Mouse (Mus musculus) intestine, postnatal 0 days (tissue): Measurements from ENCODE around the gene Slc8a3. TPM values are rescaled to one million over a fixed set of nuclear protein-coding genes. Genes with fewer than 3 reads are reported as not detected.

Source experiments
- ATAC-seq: fragments of 200-750 bp; cut with Nextera tagmentation; 2 replicates; pipeline ENCODE4 v1.8.0; 2017; ENCODE audit warnings: mild to moderate bottlenecking, moderate TSS enrichment, moderate library complexity
- H3K27ac ChIP-seq: fragments of 300-500 bp; sonication (generic); 2 replicates; pipeline ENCODE4 v1.5.1; 2014; ENCODE audit warnings: mild to moderate bottlenecking, low read depth, low read length, moderate library complexity
- H3K27me3 ChIP-seq: fragments of 300-500 bp; sonication (generic); replicated peaks from 2 replicates; pipeline ENCODE4 v1.6.1; 2014; ENCODE audit warnings: low read length, mixed read lengths; ENCODE audit not compliant: control insufficient read depth, insufficient read depth
- H3K36me3 ChIP-seq: fragments of 300-500 bp; sonication (generic); 2 replicates; pipeline ENCODE4 v1.6.1; 2014; ENCODE audit warnings: mild to moderate bottlenecking, moderate library complexity; ENCODE audit not compliant: control insufficient read depth, insufficient read depth
- H3K4me1 ChIP-seq: fragments of 300-500 bp; sonication (generic); replicated peaks from 2 replicates; pipeline ENCODE4 v1.6.1; 2014; ENCODE audit warnings: antibody characterized with exemption, low read length, mixed read lengths; ENCODE audit not compliant: control insufficient read depth, insufficient read depth
- H3K4me2 ChIP-seq: fragments of 300-500 bp; sonication (generic); replicated peaks from 2 replicates; pipeline ENCODE4 v1.6.1; 2014; ENCODE audit warnings: low read depth, mild to moderate bottlenecking, moderate library complexity
- H3K4me3 ChIP-seq: fragments of 300-500 bp; sonication (generic); 2 replicates; pipeline ENCODE4 v1.5.1; 2014; ENCODE audit warnings: low read depth, low read length
- H3K9ac ChIP-seq: fragments of 300-500 bp; sonication (generic); 2 replicates; pipeline ENCODE4 v1.6.1; 2014; ENCODE audit warnings: mild to moderate bottlenecking, low read depth, low read length
- H3K9me3 ChIP-seq: fragments of 300-500 bp; sonication (generic); 2 replicates; pipeline ENCODE4 v1.6.1; 2016; ENCODE audit warnings: mixed run types; ENCODE audit not compliant: control insufficient read depth
- CTCF ChIP-seq: sonication (generic); IDR thresholded peaks from 2 replicates; pipeline ENCODE4 v1.5.1; 2016; ENCODE audit warnings: low read depth, mild to moderate bottlenecking, control low read depth, antibody characterized with exemption, moderate library complexity
- WGBS: fragments of 180-500 bp; shearing (Covaris S2); extraction: QIAGEN DNeasy Blood & Tissue Kit; methylation state at CpG from one replicate; pipeline ENCODE4 v1.1.7; 2014; 5-methylcytosine and 5-hydroxymethylcytosine counted together
- polyA plus RNA-seq: library from polyadenylated mRNA; unstranded; fragments of >200 nt; fragmentation: Nextera tagmentation; extraction: Ambion mirVana; gene quantifications from 2 replicates; pipeline ENCODE4 v1.2.1, GENCODE M21; 2015

Slc8a3 gene
- polyA plus RNA-seq, 1 experiment from 2014 or later: 0.30 TPM

DNA sequence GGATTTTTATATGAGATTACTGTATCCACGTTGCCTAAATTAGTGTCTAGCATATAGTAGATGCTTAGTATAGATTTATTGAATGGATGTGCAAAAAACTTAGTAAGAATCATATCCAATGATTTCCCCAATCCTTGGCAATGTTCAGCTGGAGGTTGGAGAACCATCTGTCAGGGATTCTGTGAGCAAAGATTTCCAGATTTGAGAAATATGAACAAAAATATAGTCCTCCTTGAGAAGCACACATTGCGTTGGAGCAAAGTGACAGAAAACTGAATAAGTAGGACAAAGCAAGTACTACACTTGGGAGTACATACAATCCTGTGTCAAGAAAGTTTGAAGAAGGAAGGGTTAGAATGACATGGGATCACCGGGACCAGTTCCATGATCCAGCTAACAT, 8.9 kb downstream of the Slc8a3 start:
- no peaks in the 10 kb centered on the region for H3K27me3 ChIP-seq
- no peak for TF ChIP-seq CTCF
- H3K4me1 ChIP-seq: no peaks in the 10 kb centered on the region
- no peaks in the 10 kb centered on the region for H3K36me3 ChIP-seq
- no peak overlapping the region for H3K27ac ChIP-seq
- no peak overlapping the region for H3K9ac ChIP-seq
- no peak overlapping the region for H3K4me3 ChIP-seq
- ATAC-seq: no peak
- H3K9me3 ChIP-seq: no peaks in the 10 kb centered on the region
- 91% methylated on average over 3 of the region's 3 CpGs for WGBS
- H3K4me2 ChIP-seq: no peak overlapping the region

DNA sequence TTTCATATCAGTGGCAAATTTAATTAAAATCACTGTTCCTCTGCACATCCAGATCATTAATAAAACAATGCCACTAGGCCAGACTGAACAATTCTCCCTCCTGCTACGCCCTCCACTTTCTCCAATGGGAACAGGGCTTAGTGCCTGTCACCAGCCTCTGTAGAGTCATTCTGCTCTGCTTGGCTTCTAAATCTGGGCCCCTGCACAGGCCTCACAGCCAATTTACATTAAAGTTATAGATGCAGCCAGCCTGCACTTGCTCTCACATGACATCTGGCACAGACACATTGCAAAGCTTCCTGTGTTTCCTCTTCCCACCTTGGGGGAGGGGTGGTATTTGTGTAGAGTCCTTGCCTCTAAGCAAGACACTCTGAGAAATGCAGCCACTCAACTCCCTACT, 12.0 kb downstream of the Slc8a3 start:
- Histone ChIP-seq H3K27ac (no peak overlapping the region), H3K36me3 (no peaks in the 10 kb centered on the region), H3K4me1 (no peaks in the 10 kb centered on the region), H3K9ac (no peak overlapping the region), H3K4me3 (no peak overlapping the region), H3K9me3 (no peaks in the 10 kb centered on the region), H3K4me2 (no peak overlapping the region), H3K27me3 (no peaks in the 10 kb centered on the region)
- 63% methylated on average over 1 of the region's 1 CpGs for WGBS
- no peak for ATAC-seq
- no peak for TF ChIP-seq CTCF

GRCm38 (mm10) chr12:81317811-81318210, 15.2 kb downstream of the Slc8a3 start:
- Histone ChIP-seq H3K4me1 (no peaks in the 10 kb centered on the region), H3K36me3 (no peaks in the 10 kb centered on the region), H3K27ac (no peak overlapping the region), H3K27me3 (no peaks in the 10 kb centered on the region), H3K9ac (no peak overlapping the region), H3K4me3 (no peak overlapping the region), H3K4me2 (no peak overlapping the region), H3K9me3 (no peaks in the 10 kb centered on the region)
- ATAC-seq: no peak
- 52% methylated on average over 2 of the region's 2 CpGs for WGBS
- TF ChIP-seq CTCF: no peak

GRCm38 (mm10) chr12:81315953-81316352, 17.0 kb downstream of the Slc8a3 start:
- H3K4me1 ChIP-seq: no peaks in the 10 kb centered on the region
- H3K9ac ChIP-seq: no peak overlapping the region
- 93% methylated on average over 5 of the region's 5 CpGs for WGBS
- H3K27ac ChIP-seq: no peak overlapping the region
- TF ChIP-seq CTCF: no peak
- no peak overlapping the region for H3K4me2 ChIP-seq
- ATAC-seq: no peak
- no peaks in the 10 kb centered on the region for H3K27me3 ChIP-seq
- H3K9me3 ChIP-seq: no peaks in the 10 kb centered on the region
- no peaks in the 10 kb centered on the region for H3K36me3 ChIP-seq
- no peak overlapping the region for H3K4me3 ChIP-seq

DNA sequence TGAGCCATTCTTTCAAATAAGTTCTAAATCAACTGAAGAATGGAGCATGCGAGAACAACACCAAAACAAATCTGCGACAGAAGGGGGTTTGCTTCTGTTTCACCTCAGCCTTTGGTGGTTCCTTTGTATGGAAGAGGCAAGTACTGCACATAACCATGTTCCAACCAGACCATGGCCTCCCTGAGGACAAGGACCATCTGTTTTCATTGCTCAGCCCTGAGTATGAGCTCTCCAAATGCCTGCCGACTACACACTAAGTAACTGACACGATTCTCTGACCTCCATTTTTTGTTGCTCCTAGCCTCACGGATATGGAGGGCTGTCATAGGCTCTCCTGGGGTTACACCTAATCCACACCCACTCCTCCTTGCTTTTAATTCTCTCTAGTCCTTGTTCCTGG, 29.4 kb downstream of the Slc8a3 start:
- Histone ChIP-seq H3K9me3 (no peaks in the 10 kb centered on the region), H3K4me2 (no peak overlapping the region), H3K27me3 (no peaks in the 10 kb centered on the region), H3K9ac (no peak overlapping the region), H3K36me3 (no peaks in the 10 kb centered on the region), H3K4me3 (no peak overlapping the region), H3K4me1 (no peaks in the 10 kb centered on the region), H3K27ac (no peak overlapping the region)
- TF ChIP-seq CTCF: no peak
- 85% methylated on average over 5 of the region's 5 CpGs for whole genome bisulfite sequencing
- no peak for ATAC-seq

- Histone ChIP-seq H3K36me3 (no peaks in the 10 kb centered on the region), H3K9ac (no peak overlapping the region), H3K9me3 (no peaks in the 10 kb centered on the region), H3K4me1 (no peaks in the 10 kb centered on the region), H3K27ac (no peak overlapping the region), H3K4me3 (no peak overlapping the region), H3K4me2 (no peak overlapping the region), H3K27me3 (no peaks in the 10 kb centered on the region)
- ATAC-seq: no peak
- WGBS: 51% methylated on average over 5 of the region's 5 CpGs
- TF ChIP-seq CTCF: no peak
These were observed 38.4 kb downstream of the Slc8a3 start for GRCm38 (mm10) chr12:81294613-81295012.

GRCm38 (mm10) chr12:81278031-81278430, 54.9 kb downstream of the Slc8a3 start:
- WGBS: 52% methylated on average over 2 of the region's 2 CpGs
- H3K4me1 ChIP-seq: no peaks in the 10 kb centered on the region
- H3K27me3 ChIP-seq: no peaks in the 10 kb centered on the region
- ATAC-seq: no peak
- H3K9me3 ChIP-seq: no peaks in the 10 kb centered on the region
- no peak overlapping the region for H3K27ac ChIP-seq
- no peaks in the 10 kb centered on the region for H3K36me3 ChIP-seq
- no peak overlapping the region for H3K4me2 ChIP-seq
- no peak overlapping the region for H3K4me3 ChIP-seq
- H3K9ac ChIP-seq: no peak overlapping the region
- TF ChIP-seq CTCF: no peak
